Mouse (Mus musculus) frontal cortex, adult 2 months (tissue): ENCODE data around the gene Olfr638. TPM values are rescaled to one million over a fixed set of nuclear protein-coding genes. Genes with fewer than 3 reads are reported as not detected.
"Not testable (repeated sequence)": the region's sequence is repeated elsewhere in the genome, so short reads cannot be mapped to it uniquely, and the experiment has no call there.

Source experiments
- DNase-seq, 2 experiments: peaks; one replicate each; pipeline ENCODE4 v3.0.0; 2022; ENCODE audit warnings: low spot score in 1 of 2; ENCODE audit errors: extremely low spot score in 1 of 2
- polyA plus RNA-seq: library from polyadenylated mRNA; depleted of rRNA; stranded (reverse); fragments of >200 nt; gene quantifications from 2 replicates; pipeline ENCODE4 v1.2.3, GENCODE M21; 2012; rRNA removed

Olfr638 gene
- not detected in 2 replicates for polyA plus RNA-seq

DNA sequence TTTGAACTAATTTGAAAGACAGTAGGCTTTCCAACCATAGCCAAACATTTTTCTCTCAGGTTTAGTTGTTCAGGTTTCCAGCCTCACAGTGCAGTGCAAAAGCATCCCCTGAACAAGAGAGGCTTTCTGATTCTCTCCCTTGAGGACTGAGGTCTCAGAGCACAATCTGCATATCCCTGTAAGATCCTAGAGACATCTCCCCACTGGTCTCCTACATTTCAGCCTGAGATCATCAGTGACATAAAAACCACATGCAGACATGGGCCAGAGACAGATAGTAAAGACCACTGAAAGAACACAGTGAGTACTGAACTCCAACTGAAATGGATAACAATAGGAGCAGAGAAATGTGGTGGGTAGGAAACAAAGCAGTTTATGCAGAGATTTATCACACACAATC lies at the start of gene Olfr638:
Gene Olfr638, plus strand, starts transcription at position 301 of the 400 bp plus-strand sequence.
- no peak for DNase-seq

DNA sequence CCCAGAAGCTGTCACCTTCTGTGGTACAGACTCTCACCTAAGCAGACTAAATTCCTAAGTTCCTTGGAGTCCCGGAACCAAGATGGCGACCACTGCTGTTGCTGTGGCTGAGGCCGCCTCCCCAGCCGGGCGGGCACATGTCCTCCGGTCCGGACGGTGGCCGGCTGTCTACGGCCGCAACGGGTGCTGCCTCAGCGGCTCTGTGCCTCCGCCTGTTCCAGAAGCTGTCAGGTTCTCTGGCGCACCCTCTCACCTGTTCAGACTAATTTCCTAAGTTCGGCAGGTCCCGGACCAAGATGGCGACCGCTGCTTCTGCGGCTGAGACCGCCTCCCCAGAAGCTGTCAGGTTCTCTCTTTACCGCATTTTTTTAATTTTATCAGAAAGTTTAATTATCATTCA lies 31.7 kb upstream of the Olfr638 start:
- DNase-seq: not testable (repeated sequence)

- DNase-seq: no peak
These were observed 27.7 kb upstream of the Olfr638 start, which contains the start of gene Olfr635 for GRCm38 (mm10) chr7:103970852-103971251. Gene Olfr635 (plus strand): TSS chr7:103971152.

DNA sequence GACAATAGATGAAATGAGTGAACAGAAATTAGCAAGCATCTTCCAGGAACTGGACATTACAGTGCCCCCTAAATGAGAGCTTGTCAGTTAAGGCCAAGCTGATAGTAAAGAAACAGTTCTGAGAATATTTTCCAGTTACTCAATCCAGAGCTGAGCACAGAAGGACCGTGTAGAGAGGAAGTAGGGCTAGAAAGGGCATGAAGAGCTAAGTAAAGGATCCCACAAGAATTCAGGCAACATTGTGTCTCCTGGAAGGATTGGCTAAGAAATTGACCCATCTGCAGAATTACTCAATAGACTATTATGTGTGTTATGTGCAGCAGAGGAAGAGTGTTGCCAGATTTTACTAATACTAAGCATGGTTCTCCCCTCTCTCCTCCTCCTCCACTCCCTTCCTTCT lies 26.8 kb upstream of the Olfr638 start:
- DNase-seq: no peak

DNA sequence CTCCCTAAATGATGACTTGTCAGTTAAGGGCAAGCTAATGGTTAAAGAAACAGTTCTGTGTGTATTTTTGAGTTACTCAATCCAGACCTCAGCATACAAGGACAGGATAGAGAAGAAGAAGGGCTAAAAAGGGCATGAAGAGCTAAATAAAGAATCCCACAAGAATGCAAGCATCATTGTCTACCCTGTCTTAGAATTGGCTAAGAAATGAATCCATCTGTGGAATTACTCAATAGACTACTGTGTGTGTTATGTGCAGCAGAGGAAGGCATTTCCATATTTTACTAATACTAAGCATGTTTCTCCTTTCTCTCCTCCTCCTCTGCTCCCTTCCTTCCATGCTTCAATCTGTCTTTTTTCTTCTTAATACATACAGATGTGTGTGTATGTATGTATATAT lies 578 bp downstream of the Olfr638 start:
- DNase-seq: no peak

- no peak for DNase-seq
These were observed 18.7 kb downstream of the Olfr638 start, which contains the start of gene Olfr639 for GRCm38 (mm10) chr7:104017203-104017602. Gene Olfr639 (minus strand): TSS chr7:104017303.

- no peak for DNase-seq
These were observed 20.4 kb downstream of the Olfr638 start for GRCm38 (mm10) chr7:104018953-104019352.

DNA sequence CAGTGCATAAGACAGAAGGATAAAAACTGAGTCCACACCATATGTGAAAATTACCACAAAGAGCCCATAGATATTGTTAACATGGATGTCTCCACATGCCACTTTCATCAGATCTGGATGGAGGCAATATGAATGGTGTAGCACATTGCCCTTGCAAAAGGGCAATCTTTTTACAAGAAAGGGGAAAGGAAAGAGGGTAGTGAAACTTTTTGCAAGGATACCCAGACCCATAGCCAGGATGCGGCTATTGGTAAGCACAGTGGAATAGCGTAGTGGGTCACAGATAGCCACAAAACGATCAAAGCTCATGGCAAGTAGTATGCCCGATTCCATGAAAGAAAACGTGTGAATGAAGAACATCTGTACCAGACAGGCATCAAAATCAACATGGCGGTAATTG lies 23.1 kb downstream of the Olfr638 start:
- DNase-seq: no peak

- no peak for DNase-seq
These were observed 26.9 kb downstream of the Olfr638 start, which contains the start of gene Olfr640 for GRCm38 (mm10) chr7:104025473-104025872. Gene Olfr640 (minus strand): TSS chr7:104025573.

DNA sequence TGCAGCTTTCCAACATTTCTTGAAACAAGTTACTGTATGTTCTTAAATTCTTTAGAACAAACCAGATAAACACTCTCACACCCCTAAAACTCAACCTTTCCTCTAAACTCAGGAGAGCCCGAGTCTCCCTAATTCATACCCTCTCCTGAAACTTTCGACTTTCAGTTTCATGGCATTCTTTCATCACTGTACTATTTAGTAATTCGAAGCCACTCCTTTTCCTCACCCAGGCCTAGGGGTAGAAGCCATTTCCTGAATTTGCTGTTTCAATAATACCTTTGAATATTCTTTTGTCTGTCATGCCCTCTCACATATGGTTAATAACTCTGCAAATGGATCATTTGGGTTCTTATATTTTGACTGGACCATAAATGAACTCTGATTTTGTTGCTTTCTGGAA lies 28.4 kb downstream of the Olfr638 start:
- DNase-seq: no peak

GRCm38 (mm10) chr7:104035145-104035544 lies 36.6 kb downstream of the Olfr638 start, which contains the start of gene Olfr641:
Gene Olfr641 (plus strand): TSS chr7:104035445.
- no peak for DNase-seq

- DNase-seq: no peak
These were observed 52.2 kb downstream of the Olfr638 start for GRCm38 (mm10) chr7:104050745-104051144.

- DNase-seq: no peak
These were observed 54.0 kb downstream of the Olfr638 start, which contains the start of gene Olfr642 for GRCm38 (mm10) chr7:104052566-104052965. Gene Olfr642 (minus strand): TSS chr7:104052666.

Other genes starting within 250 kb of the Olfr638 start
- gene Olfr630, start 241.4 kb upstream of the Olfr638 start, polyA plus RNA-seq: not detected in 2 replicates
- gene Olfr69, start 227.2 kb upstream of the Olfr638 start, polyA plus RNA-seq: not detected in 2 replicates
- gene Olfr68, start 219.0 kb upstream of the Olfr638 start, polyA plus RNA-seq: not detected in 2 replicates
- gene Olfr67, start 206.9 kb upstream of the Olfr638 start, polyA plus RNA-seq: not detected in 2 replicates
- 66.4 and 91.1 TPM in 2 replicates for gene Hbb-bt, start 184.8 kb upstream of the Olfr638 start, polyA plus RNA-seq
- 468 and 610 TPM in 2 replicates for gene Hbb-bs, start 170.7 kb upstream of the Olfr638 start, polyA plus RNA-seq
- not detected in 2 replicates for gene Hbb-bh2, start 158.2 kb upstream of the Olfr638 start, polyA plus RNA-seq
- 2.1 and 9.1 TPM in 2 replicates for gene Hbb-bh1, start 155.6 kb upstream of the Olfr638 start, polyA plus RNA-seq
- gene Hbb-y, start 145.5 kb upstream of the Olfr638 start, polyA plus RNA-seq: 20.5 and 59.2 TPM in 2 replicates
- not detected in 2 replicates for gene Olfr66, start 112.5 kb upstream of the Olfr638 start, polyA plus RNA-seq
- not detected in 2 replicates for gene Olfr64, start 104.3 kb upstream of the Olfr638 start, polyA plus RNA-seq
- not detected in 2 replicates for gene Olfr65, start 95.3 kb upstream of the Olfr638 start, polyA plus RNA-seq
- not detected in 2 replicates for gene Olfr631, start 69.9 kb upstream of the Olfr638 start, polyA plus RNA-seq
- not detected in 2 replicates for gene Olfr632, start 64.4 kb upstream of the Olfr638 start, polyA plus RNA-seq
- gene Olfr633, start 54.3 kb upstream of the Olfr638 start, polyA plus RNA-seq: not detected in 2 replicates
- gene Olfr635, start 27.6 kb upstream of the Olfr638 start, polyA plus RNA-seq: not detected in 2 replicates
- not detected in 2 replicates for gene Olfr639, start 18.6 kb downstream of the Olfr638 start, polyA plus RNA-seq
- gene Olfr640, start 26.8 kb downstream of the Olfr638 start, polyA plus RNA-seq: 0.11 TPM in 1 of 2 replicates, not detected in the other
- not detected in 2 replicates for gene Olfr641, start 36.7 kb downstream of the Olfr638 start, polyA plus RNA-seq
- not detected in 2 replicates for gene Olfr642, start 53.9 kb downstream of the Olfr638 start, polyA plus RNA-seq
- not detected in 2 replicates for gene 4930516K23Rik, start 62.7 kb downstream of the Olfr638 start, polyA plus RNA-seq
- gene Olfr644, start 73.1 kb downstream of the Olfr638 start, polyA plus RNA-seq: 0.02 TPM in 1 of 2 replicates, not detected in the other
- not detected in 2 replicates for gene Olfr645, start 86.7 kb downstream of the Olfr638 start, polyA plus RNA-seq
- not detected in 2 replicates for gene Olfr646, start 106.1 kb downstream of the Olfr638 start, polyA plus RNA-seq
- gene Ubqln5, start 131.1 kb downstream of the Olfr638 start, polyA plus RNA-seq: not detected in 2 replicates
- gene Olfr643, start 138.7 kb downstream of the Olfr638 start, polyA plus RNA-seq: not detected in 2 replicates
- not detected in 2 replicates for gene Ubqln3, start 144.5 kb downstream of the Olfr638 start, polyA plus RNA-seq
- not detected in 2 replicates for gene Ubqlnl, start 151.8 kb downstream of the Olfr638 start, polyA plus RNA-seq
- 0.06 and 0.82 TPM in 2 replicates for gene Olfm5, start 166.1 kb downstream of the Olfr638 start, polyA plus RNA-seq
- gene Olfr648, start 184.6 kb downstream of the Olfr638 start, polyA plus RNA-seq: 0.08 and 0.16 TPM in 2 replicates
- 0.23 TPM in 1 of 2 replicates, not detected in the other for gene Olfr649, start 197.2 kb downstream of the Olfr638 start, polyA plus RNA-seq
- gene Trim6, start 220.0 kb downstream of the Olfr638 start, polyA plus RNA-seq: 0.56 and 1.0 TPM in 2 replicates
- gene Trim34a, start 245.7 kb downstream of the Olfr638 start, polyA plus RNA-seq: 4.0 and 4.1 TPM in 2 replicates